Mouse (Mus musculus) gastrocnemius, adult 2 months (tissue): ENCODE measurements around the gene Srrm2. TPM values are rescaled to one million over a fixed set of nuclear protein-coding genes. Genes with fewer than 3 reads are reported as not detected.

Source experiments
- DNase-seq: peaks from one replicate; pipeline ENCODE4 v3.0.0; 2022
- H3K27ac ChIP-seq: fragments of 200-600 bp; 2 replicates; pipeline ENCODE4 v1.8.1; 2022; ENCODE audit warnings: mild to moderate bottlenecking
- H3K4me3 ChIP-seq: fragments of 200-600 bp; 2 replicates; pipeline ENCODE4 v1.8.1; 2022; ENCODE audit warnings: mild to moderate bottlenecking, moderate library complexity
- CTCF ChIP-seq: fragments of 200-600 bp; IDR thresholded peaks from 2 replicates; pipeline ENCODE4 v1.8.1; 2022; ENCODE audit warnings: antibody characterized with exemption, mild to moderate bottlenecking, moderate library complexity
- intact Hi-C: fragments of 180-260 bp; cut with DNase I; formaldehyde crosslinking; loops from one replicate; pipeline ENCODE4 v1.15.1; 2025
- total RNA-seq, 2 experiments: library from RNA; stranded (reverse); gene quantifications; 2 replicates each; pipeline ENCODE4 v1.2.3; 2021

Srrm2 gene
- total RNA-seq, 2 experiments from 2014 or later = 178 to 227 TPM

GRCm38 (mm10) chr17:23773676-23774075, 16.7 kb upstream of the Srrm2 start:
- intact Hi-C loops = loop anchor here (2.0 to 5.0 kb wide), 2 partner anchors 71 to 189 kb away; partner anchors contain the start of gene Prss41
- no peak overlapping the region for H3K27ac ChIP-seq
- no peak for TF ChIP-seq CTCF
- no peak for DNase-seq
- no peak overlapping the region for H3K4me3 ChIP-seq

GRCm38 (mm10) chr17:23774090-23774489, 16.2 kb upstream of the Srrm2 start:
- Histone ChIP-seq H3K4me3 (no peak overlapping the region), H3K27ac (no peak overlapping the region)
- intact Hi-C loops = loop anchor here (2.0 to 5.0 kb wide), 2 partner anchors 71 to 188 kb away; partner anchors contain the start of gene Prss41
- peak; percentile 93 for TF ChIP-seq CTCF
- peak; percentile 85 for DNase-seq

GRCm38 (mm10) chr17:23776216-23776615, 14.1 kb upstream of the Srrm2 start:
- no peak for TF ChIP-seq CTCF
- intact Hi-C loops = no loop called here
- Histone ChIP-seq H3K4me3 (no peak overlapping the region), H3K27ac (no peak overlapping the region)
- DNase-seq = no peak

GRCm38 (mm10) chr17:23777141-23777540, 13.2 kb upstream of the Srrm2 start:
- no peak for TF ChIP-seq CTCF
- Histone ChIP-seq H3K4me3 (no peak overlapping the region), H3K27ac (no peak overlapping the region)
- intact Hi-C loops = no loop called here
- DNase-seq = no peak

- intact Hi-C loops = no loop called here
- no peak for TF ChIP-seq CTCF
- DNase-seq = no peak
- no peak overlapping the region for H3K4me3 ChIP-seq
- no peak overlapping the region for H3K27ac ChIP-seq
Measured at GRCm38 (mm10) chr17:23778447-23778846, 11.9 kb upstream of the Srrm2 start.

GRCm38 (mm10) chr17:23783352-23783751, 7.0 kb upstream of the Srrm2 start:
- no peak for TF ChIP-seq CTCF
- intact Hi-C loops = no loop called here
- Histone ChIP-seq H3K27ac (no peak overlapping the region), H3K4me3 (no peak overlapping the region)
- DNase-seq = no peak

GRCm38 (mm10) chr17:23785561-23786471, 4.5 kb upstream of the Srrm2 start, which contains the start of gene Flywch2:
TSS of gene Flywch2 (minus strand) at chr17:23786081.
- intact Hi-C loops = no loop called here
- peak within 1 kb of the TSS; percentile 72 for H3K4me3 ChIP-seq
- H3K27ac ChIP-seq = peak within 1 kb of the TSS; percentile 56
- peak; percentile 32; the same call in 1 of the 2 replicates for TF ChIP-seq CTCF
- peak; percentile 68 for DNase-seq

GRCm38 (mm10) chr17:23786510-23786931, 3.8 kb upstream of the Srrm2 start:
- no peak for TF ChIP-seq CTCF
- DNase-seq = no peak
- intact Hi-C loops = no loop called here
- peak overlapping the region; percentile 72 for H3K4me3 ChIP-seq
- peak overlapping the region; percentile 56 for H3K27ac ChIP-seq

GRCm38 (mm10) chr17:23788973-23789372, 1.4 kb upstream of the Srrm2 start:
- TF ChIP-seq CTCF = no peak
- DNase-seq = no peak

GRCm38 (mm10) chr17:23789749-23790268, 523 bp upstream of the Srrm2 start:
- Histone ChIP-seq H3K27ac (peak overlapping the region; percentile 85), H3K4me3 (peak overlapping the region; percentile 73)
- intact Hi-C loops = loop anchor here (5.0 kb wide), 1 partner anchor 42 kb away; no protein-coding TSS in a partner anchor
- TF ChIP-seq CTCF = no peak
- no peak for DNase-seq

More at GRCm38 (mm10) chr17:23788973-23789372, 1.4 kb upstream of the Srrm2 start:
- Histone ChIP-seq H3K4me3 (no peak overlapping the region), H3K27ac (no peak overlapping the region)
- intact Hi-C loops = no loop called here

GRCm38 (mm10) chr17:23791079-23791357, 686 bp downstream of the Srrm2 start:
- Histone ChIP-seq H3K4me3 (peak overlapping the region; percentile 73), H3K27ac (peak overlapping the region; percentile 85)
- DNase-seq = no peak
- TF ChIP-seq CTCF = no peak
- intact Hi-C loops = loop anchor here (5.0 kb wide), 1 partner anchor 41 kb away; no protein-coding TSS in a partner anchor

- Histone ChIP-seq H3K27ac (no peak overlapping the region), H3K4me3 (no peak overlapping the region)
- intact Hi-C loops = no loop called here
- no peak for DNase-seq
- TF ChIP-seq CTCF = no peak
Measured at GRCm38 (mm10) chr17:23795323-23795722, 5.0 kb downstream of the Srrm2 start.

GRCm38 (mm10) chr17:23797316-23797715, 7.0 kb downstream of the Srrm2 start:
- no peak for TF ChIP-seq CTCF
- Histone ChIP-seq H3K27ac (no peak overlapping the region), H3K4me3 (no peak overlapping the region)
- intact Hi-C loops = no loop called here
- no peak for DNase-seq
